Mouse (Mus musculus) forebrain, embryonic 12.5 days (tissue): ENCODE measurements around the gene Sbno2. TPM values are rescaled to one million over a fixed set of nuclear protein-coding genes. Genes with fewer than 3 reads are reported as not detected.
"Not testable (repeated sequence)": the region's sequence is repeated elsewhere in the genome, so short reads cannot be mapped to it uniquely, and the experiment has no call there.

Source experiments
- ATAC-seq: fragments of 200-750 bp; cut with Nextera tagmentation; 2 replicates; pipeline ENCODE4 v1.8.0; 2017; ENCODE audit warnings: moderate TSS enrichment; ENCODE audit not compliant: low FRiP score
- H3K27ac ChIP-seq: fragments of 300-500 bp; sonication (generic); 2 replicates; pipeline ENCODE4 v1.5.1; 2016; ENCODE audit warnings: mild to moderate bottlenecking
- H3K27me3 ChIP-seq: fragments of 300-500 bp; sonication (generic); 2 replicates; pipeline ENCODE4 v1.6.1; 2016; ENCODE audit warnings: mild to moderate bottlenecking
- H3K36me3 ChIP-seq: fragments of 300-500 bp; sonication (generic); replicated peaks from 2 replicates; pipeline ENCODE4 v1.6.1; 2016; ENCODE audit warnings: mild to moderate bottlenecking
- H3K4me1 ChIP-seq: fragments of 300-500 bp; sonication (generic); 2 replicates; pipeline ENCODE4 v1.6.1; 2016
- H3K4me2 ChIP-seq: fragments of 300-500 bp; sonication (generic); 2 replicates; pipeline ENCODE4 v1.6.1; 2016; ENCODE audit warnings: mild to moderate bottlenecking, moderate library complexity
- H3K4me3 ChIP-seq: fragments of 300-500 bp; sonication (generic); replicated peaks from 2 replicates; pipeline ENCODE4 v1.5.1; 2016; ENCODE audit warnings: mild to moderate bottlenecking
- H3K9ac ChIP-seq: fragments of 300-500 bp; sonication (generic); 2 replicates; pipeline ENCODE4 v1.6.1; 2016; ENCODE audit warnings: mild to moderate bottlenecking
- H3K9me3 ChIP-seq: fragments of 300-500 bp; sonication (generic); 2 replicates; pipeline ENCODE4 v1.6.1; 2016
- WGBS: fragments of 180-500 bp; shearing (Covaris S2); methylation state at CpG from one replicate; pipeline ENCODE4 v1.1.7; 2016; 5-methylcytosine and 5-hydroxymethylcytosine counted together
- polyA plus RNA-seq: library from polyadenylated mRNA; unstranded; fragments of >200 nt; fragmentation: Nextera tagmentation; extraction: Ambion mirVana; gene quantifications from 2 replicates; pipeline ENCODE4 v1.2.1, GENCODE M21; 2016

Gene Sbno2
- polyA plus RNA-seq, 1 experiment from 2014 or later = 16.4 TPM

- H3K36me3 ChIP-seq = peaks cover 44% of the 10 kb centered on the region
- no peak overlapping the region for H3K27ac ChIP-seq
- 92% methylated on average over 27 of the region's 27 CpGs for WGBS
- H3K9ac ChIP-seq = no peak overlapping the region
- no peak for ATAC-seq
- H3K27me3 ChIP-seq = no peaks in the 10 kb centered on the region
- peaks cover 22% of the 10 kb centered on the region for H3K4me1 ChIP-seq
- no peak overlapping the region for H3K4me3 ChIP-seq
- H3K4me2 ChIP-seq = no peak overlapping the region
- no peaks in the 10 kb centered on the region for H3K9me3 ChIP-seq
These were observed 48.2 kb downstream of the Sbno2 start for GRCm38 (mm10) chr10:80056976-80057682.

GRCm38 (mm10) chr10:80056506-80056905 lies 48.9 kb downstream of the Sbno2 start:
- WGBS = 88% methylated on average over 4 of the region's 4 CpGs
- peaks cover 39% of the 10 kb centered on the region for H3K36me3 ChIP-seq
- H3K27me3 ChIP-seq = no peaks in the 10 kb centered on the region
- peaks cover 22% of the 10 kb centered on the region for H3K4me1 ChIP-seq
- H3K9me3 ChIP-seq = no peaks in the 10 kb centered on the region
- no peak for ATAC-seq
- no peak overlapping the region for H3K4me2 ChIP-seq
- no peak overlapping the region for H3K27ac ChIP-seq
- H3K4me3 ChIP-seq = no peak overlapping the region
- H3K9ac ChIP-seq = no peak overlapping the region

DNA sequence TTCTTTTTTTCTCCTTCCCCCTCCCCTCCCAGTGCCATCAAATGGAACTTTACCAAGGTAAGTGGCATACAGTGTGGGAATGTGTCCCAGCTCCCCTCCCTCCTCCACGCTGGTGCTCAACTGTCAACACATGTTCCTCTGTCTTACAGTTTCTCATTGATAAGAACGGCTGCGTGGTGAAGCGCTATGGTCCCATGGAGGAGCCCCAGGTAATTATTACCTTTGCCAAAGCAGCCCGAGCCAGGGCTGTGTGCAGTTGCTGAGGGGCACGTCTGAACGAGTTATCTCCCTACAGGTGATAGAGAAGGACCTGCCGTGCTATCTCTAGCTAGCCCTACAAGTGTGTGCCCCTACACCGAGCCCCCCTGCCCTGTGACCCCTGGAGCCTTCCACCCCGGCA lies 49.5 kb downstream of the Sbno2 start:
- H3K4me3 ChIP-seq = no peak overlapping the region
- no peak overlapping the region for H3K4me2 ChIP-seq

GRCm38 (mm10) chr10:80055364-80055763 lies 50.0 kb downstream of the Sbno2 start:
- Histone ChIP-seq H3K36me3 (peaks cover 32% of the 10 kb centered on the region), H3K4me3 (peak overlapping the region; percentile 89; the same call in 1 of the 2 replicates), H3K27ac (no peak overlapping the region), H3K4me2 (peak overlapping the region; percentile 84), H3K27me3 (no peaks in the 10 kb centered on the region), H3K4me1 (peaks cover 32% of the 10 kb centered on the region), H3K9ac (0 out of 2 replicates have a peak overlapping the region, but pooled peaks have one; percentile 90), H3K9me3 (no peaks in the 10 kb centered on the region)
- no peak for ATAC-seq
- WGBS = 85% methylated on average over 5 of the region's 5 CpGs

More for the DNA sequence above, 49.5 kb downstream of the Sbno2 start:
- no peaks in the 10 kb centered on the region for H3K27me3 ChIP-seq
- H3K27ac ChIP-seq = no peak overlapping the region
- H3K9me3 ChIP-seq = no peaks in the 10 kb centered on the region
- WGBS = 97% methylated on average over 9 of the region's 10 CpGs
- no peak for ATAC-seq
- H3K9ac ChIP-seq = no peak overlapping the region
- peaks cover 36% of the 10 kb centered on the region for H3K36me3 ChIP-seq
- H3K4me1 ChIP-seq = peaks cover 28% of the 10 kb centered on the region

DNA sequence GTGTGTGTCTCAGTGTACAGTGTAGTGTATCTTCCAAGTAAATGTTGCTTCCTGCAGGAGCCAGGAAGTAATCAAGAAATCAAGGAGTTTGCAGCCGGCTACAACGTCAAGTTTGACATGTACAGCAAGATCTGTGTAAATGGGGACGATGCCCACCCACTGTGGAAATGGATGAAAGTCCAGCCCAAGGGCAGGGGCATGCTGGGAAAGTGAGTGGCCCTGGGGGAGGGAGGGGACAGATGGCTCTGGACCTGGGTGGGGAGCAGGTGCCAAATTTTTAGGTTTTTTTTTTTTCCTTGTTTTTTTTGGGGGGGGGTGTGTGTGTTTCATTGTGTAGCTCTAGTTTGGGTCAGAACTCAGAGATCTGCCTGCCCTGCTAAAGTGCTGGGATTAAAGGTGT lies 50.5 kb downstream of the Sbno2 start:
- Histone ChIP-seq H3K4me1 (peaks cover 36% of the 10 kb centered on the region), H3K4me3 (peak overlapping the region; percentile 89), H3K4me2 (peak overlapping the region; percentile 84), H3K9ac (peak overlapping the region; percentile 90), H3K36me3 (peaks cover 28% of the 10 kb centered on the region)
- not testable (repeated sequence) for H3K27ac ChIP-seq, H3K27me3 ChIP-seq, ATAC-seq, H3K9me3 ChIP-seq
- 54% methylated on average over 3 of the region's 3 CpGs for WGBS

GRCm38 (mm10) chr10:80053831-80054815 lies 51.2 kb downstream of the Sbno2 start:
- Histone ChIP-seq H3K9ac (peak overlapping the region; percentile 90), H3K4me3 (peak overlapping the region; percentile 89), H3K27ac (peak overlapping the region; percentile 96), H3K9me3 (no peaks in the 10 kb centered on the region), H3K27me3 (no peaks in the 10 kb centered on the region), H3K36me3 (peaks cover 23% of the 10 kb centered on the region), H3K4me1 (peaks cover 37% of the 10 kb centered on the region), H3K4me2 (peak overlapping the region; percentile 84)
- WGBS = 2% methylated on average over 66 of the region's 77 CpGs
- peak; percentile 28 for ATAC-seq

- Histone ChIP-seq H3K4me2 (peak overlapping the region; percentile 84), H3K27me3 (no peaks in the 10 kb centered on the region), H3K9me3 (no peaks in the 10 kb centered on the region), H3K4me1 (peaks cover 45% of the 10 kb centered on the region), H3K9ac (peak overlapping the region; percentile 90), H3K36me3 (peaks cover 21% of the 10 kb centered on the region), H3K27ac (peak overlapping the region; percentile 96), H3K4me3 (peak overlapping the region; percentile 89)
- under 1% methylated on average over 47 of the region's 47 CpGs for WGBS
- ATAC-seq = peak; percentile 97
These were observed 52.1 kb downstream of the Sbno2 start for GRCm38 (mm10) chr10:80053259-80053780.

GRCm38 (mm10) chr10:80052374-80052764 lies 53.0 kb downstream of the Sbno2 start:
- WGBS = 82% methylated on average over 5 of the region's 5 CpGs
- no peak for ATAC-seq
- peaks cover 12% of the 10 kb centered on the region for H3K36me3 ChIP-seq
- no peaks in the 10 kb centered on the region for H3K27me3 ChIP-seq
- H3K9ac ChIP-seq = no peak overlapping the region
- no peak overlapping the region for H3K4me3 ChIP-seq
- H3K4me2 ChIP-seq = no peak overlapping the region
- H3K9me3 ChIP-seq = no peaks in the 10 kb centered on the region
- H3K4me1 ChIP-seq = peaks cover 54% of the 10 kb centered on the region
- H3K27ac ChIP-seq = 0 out of 2 replicates have a peak overlapping the region, but pooled peaks have one; percentile 25

GRCm38 (mm10) chr10:80051618-80052373 lies 53.6 kb downstream of the Sbno2 start:
- peaks cover 6% of the 10 kb centered on the region for H3K36me3 ChIP-seq
- H3K4me1 ChIP-seq = peaks cover 60% of the 10 kb centered on the region
- peaks cover 5% of the 10 kb centered on the region; the same call in 1 of the 2 replicates for H3K27me3 ChIP-seq
- no peak overlapping the region for H3K4me2 ChIP-seq
- H3K9me3 ChIP-seq = no peaks in the 10 kb centered on the region
- H3K9ac ChIP-seq = 0 out of 2 replicates have a peak overlapping the region, but pooled peaks have one; percentile 7
- H3K4me3 ChIP-seq = no peak overlapping the region
- no peak for ATAC-seq
- 28% methylated on average over 13 of the region's 14 CpGs for WGBS
- H3K27ac ChIP-seq = no peak overlapping the region

DNA sequence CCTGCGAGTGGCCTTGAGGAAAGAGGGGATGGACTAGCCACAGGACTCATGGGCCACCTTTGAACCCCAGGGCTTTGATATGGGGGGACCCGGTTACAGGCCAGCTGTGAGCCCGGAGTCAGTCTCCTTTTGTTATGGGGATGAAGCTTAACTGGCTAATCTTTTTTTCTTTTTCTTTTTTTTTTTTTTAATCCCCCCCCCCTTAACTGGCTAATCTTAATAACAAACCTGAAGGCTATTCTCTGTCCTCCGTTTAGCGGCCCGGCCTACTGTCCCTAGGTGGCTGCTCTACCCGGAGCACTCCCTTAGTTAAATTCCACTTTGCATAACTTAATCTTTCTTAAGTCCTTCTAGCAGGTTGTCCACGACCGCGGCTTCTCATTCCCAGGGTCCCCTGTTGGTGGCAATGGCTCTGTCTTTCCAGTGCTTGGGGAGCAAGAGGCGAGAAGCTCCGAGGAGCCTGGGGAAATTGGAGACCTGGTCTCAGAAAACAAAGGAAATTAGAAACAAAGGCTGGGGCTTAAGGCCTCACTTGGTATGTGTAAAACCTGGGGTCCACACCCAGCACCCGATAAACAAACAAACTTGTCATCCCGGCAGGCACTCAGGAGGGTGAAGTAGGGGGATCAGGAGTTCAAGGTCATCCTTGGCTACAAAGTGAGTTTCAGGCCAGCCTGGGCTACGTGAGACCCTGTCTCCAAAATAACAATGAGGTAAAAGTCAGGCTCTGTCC lies 54.3 kb downstream of the Sbno2 start:
- Histone ChIP-seq H3K9me3 (no peaks in the 10 kb centered on the region), H3K27ac (no peak overlapping the region), H3K9ac (0 out of 2 replicates have a peak overlapping the region, but pooled peaks have one; percentile 7), H3K4me2 (no peak overlapping the region), H3K36me3 (no peaks in the 10 kb centered on the region; the same call in 1 of the 2 replicates), H3K4me3 (no peak overlapping the region), H3K4me1 (peaks cover 61% of the 10 kb centered on the region), H3K27me3 (peaks cover 6% of the 10 kb centered on the region; the same call in 1 of the 2 replicates)
- WGBS = 11% methylated on average over 15 of the region's 15 CpGs
- no peak for ATAC-seq

GRCm38 (mm10) chr10:80050244-80050643 lies 55.1 kb downstream of the Sbno2 start:
- Histone ChIP-seq H3K27ac (no peak overlapping the region), H3K36me3 (no peaks in the 10 kb centered on the region), H3K4me1 (peaks cover 56% of the 10 kb centered on the region), H3K27me3 (peaks cover 6% of the 10 kb centered on the region; the same call in 1 of the 2 replicates), H3K9me3 (no peaks in the 10 kb centered on the region), H3K4me2 (no peak overlapping the region), H3K4me3 (no peak overlapping the region), H3K9ac (no peak overlapping the region)
- ATAC-seq = no peak
- 12% methylated on average over 6 of the region's 6 CpGs for WGBS
